In genomic region chr17:43801077-43801476, GRCm38 (mm10) we compare ENCODE assay signal across 8 mouse cellular contexts. TPM values are rescaled to one million over a fixed set of nuclear protein-coding genes. Genes with fewer than 3 reads are reported as not detected.
DNase-seq lines count a peak whose midpoint lies in the region; ATAC-seq and TF ChIP-seq lines count a peak whose summit lies in the region.

Rcan2 (plus strand) TSS chr17:43801351.

- ATAC-seq in forebrain, postnatal 0 days, result peak; percentile 87
- peak; percentile 59; the same call in 1 of the 2 replicates for ATAC-seq in liver, postnatal 0 days
- ATAC-seq in neural tube, embryonic 15.5 days (ENCODE audit: low FRiP score), result peak; percentile 90

- in situ Hi-C loops in ES-E14 (cut with MboI; ENCODE audit: low sequenced_read_pairs in 2 of 2, unreplicated experiment in 2 of 2), result no loop called here

- peak; percentile 71 for TF ChIP-seq CTCF in forebrain, postnatal 0 days (IDR thresholded peaks at IDR 0.05; ENCODE audit: low read depth)
- peak; percentile 67 for TF ChIP-seq CTCF in liver, postnatal 0 days (IDR thresholded peaks at IDR 0.05; ENCODE audit: low read depth)

- H3K9me3 ChIP-seq in ES-E14 (ENCODE audit: control insufficient read depth, insufficient read depth, low read depth, low read length), result no peaks in the 10 kb centered on the region
- no peaks in the 10 kb centered on the region for H3K9me3 ChIP-seq in forebrain, postnatal 0 days (ENCODE audit: low read length)
- H3K9me3 ChIP-seq in liver, postnatal 0 days (ENCODE audit: low read length), result no peaks in the 10 kb centered on the region
- no peaks in the 10 kb centered on the region for H3K9me3 ChIP-seq in neural tube, embryonic 15.5 days (replicated peaks)

- H3K4me1 ChIP-seq in ES-E14 (ENCODE audit: control insufficient read depth in 2 of 2, insufficient read depth in 2 of 2, low read length in 2 of 2, poor library complexity in 1 of 2), result no peaks in the 10 kb centered on the region
- no peaks in the 10 kb centered on the region for H3K4me1 ChIP-seq in forebrain, postnatal 0 days (ENCODE audit: insufficient read depth)
- H3K4me1 ChIP-seq in liver, postnatal 0 days (ENCODE audit: insufficient read depth), result peaks cover 3% of the 10 kb centered on the region; the same call in 1 of the 2 replicates
- peaks cover 8% of the 10 kb centered on the region for H3K4me1 ChIP-seq in neural tube, embryonic 15.5 days

- 1% methylated on average over 7 of the region's 7 CpGs for WGBS in forebrain, postnatal 0 days
- WGBS in liver, postnatal 0 days (ENCODE audit: insufficient replicate concordance), result 2% methylated on average over 7 of the region's 7 CpGs
- 2% methylated on average over 7 of the region's 7 CpGs for WGBS in neural tube, embryonic 15.5 days

- H3K4me3 ChIP-seq in ES-E14 (ENCODE audit: insufficient read depth in 1 of 2, low read depth in 1 of 2, low read length in 2 of 2, poor library complexity in 1 of 2, severe bottlenecking in 1 of 2), result peak within 1 kb of the TSS; percentile 72 to 82
- peak within 1 kb of the TSS; percentile 59 for H3K4me3 ChIP-seq in forebrain, postnatal 0 days (ENCODE audit: low read depth, low read length)
- H3K4me3 ChIP-seq in liver, postnatal 0 days (ENCODE audit: low read depth, low read length), result peak within 1 kb of the TSS; percentile 50
- peak within 1 kb of the TSS; percentile 72 for H3K4me3 ChIP-seq in neural tube, embryonic 15.5 days (replicated peaks)

- peak within 1 kb of the TSS; percentile 90 for H3K4me2 ChIP-seq in forebrain, postnatal 0 days (ENCODE audit: low read depth)
- peak within 1 kb of the TSS; percentile 79 for H3K4me2 ChIP-seq in liver, postnatal 0 days (ENCODE audit: low read depth, low read length)
- peak within 1 kb of the TSS; percentile 90 for H3K4me2 ChIP-seq in neural tube, embryonic 15.5 days

- 0 out of 2 replicates have a peak, but pooled peaks cover 3% of the 10 kb centered on the region for H3K27me3 ChIP-seq in forebrain, postnatal 0 days (ENCODE audit: insufficient read depth, low read length)
- peaks cover 6% of the 10 kb centered on the region; the same call in 1 of the 2 replicates for H3K27me3 ChIP-seq in liver, postnatal 0 days (ENCODE audit: insufficient read depth, low read length)
- H3K27me3 ChIP-seq in neural tube, embryonic 15.5 days (replicated peaks), result no peaks in the 10 kb centered on the region

- H3K27ac ChIP-seq in ES-E14 (ENCODE audit: insufficient read depth, low read depth, low read length, poor library complexity, severe bottlenecking), result no peak within 1 kb of the TSS
- H3K27ac ChIP-seq in forebrain, postnatal 0 days (ENCODE audit: low read depth, low read length), result peak within 1 kb of the TSS; percentile 35; the same call in 1 of the 2 replicates
- no peak within 1 kb of the TSS for H3K27ac ChIP-seq in liver, postnatal 0 days (ENCODE audit: low read depth)
- H3K27ac ChIP-seq in neural tube, embryonic 15.5 days (replicated peaks), result peak within 1 kb of the TSS; percentile 62

- DNase-seq in ES-E14 (ENCODE audit: low read depth, low spot score), result peak; percentile 36
- peak; percentile 88 to 91 for DNase-seq in cerebellum, adult 18-20 months
- DNase-seq in forebrain, postnatal 0 days, result peak; percentile 64
- DNase-seq in heart, postnatal 25 days (ENCODE audit: low spot score), result peak; percentile 29
- peak; percentile 9 to 58 for DNase-seq in layer of hippocampus, adult 18-20 months (ENCODE audit: low spot score in 2 of 2)
- DNase-seq in liver, postnatal 0 days, result peak; percentile 55
- DNase-seq in thymus, postnatal 0 days (ENCODE audit: low spot score), result peak; percentile 3

- TF ChIP-seq EP300 in liver, postnatal 0 days (IDR thresholded peaks at IDR 0.05; ENCODE audit: low read depth), result no peak

- no peaks in the 10 kb centered on the region for H3K36me3 ChIP-seq in ES-E14 (ENCODE audit: control insufficient read depth, insufficient read depth, low read length, poor library complexity, severe bottlenecking)
- H3K36me3 ChIP-seq in forebrain, postnatal 0 days (ENCODE audit: insufficient read depth), result no peaks in the 10 kb centered on the region
- no peaks in the 10 kb centered on the region for H3K36me3 ChIP-seq in liver, postnatal 0 days (replicated peaks; ENCODE audit: insufficient read depth, low read length)
- H3K36me3 ChIP-seq in neural tube, embryonic 15.5 days, result no peaks in the 10 kb centered on the region

- H3K9ac ChIP-seq in ES-E14 (ENCODE audit: insufficient read depth, low read depth, low read length, poor library complexity, severe bottlenecking), result peak within 1 kb of the TSS; percentile 48
- H3K9ac ChIP-seq in forebrain, postnatal 0 days, result peak within 1 kb of the TSS; percentile 78
- H3K9ac ChIP-seq in liver, postnatal 0 days (replicated peaks), result peak within 1 kb of the TSS; percentile 26; the same call in 1 of the 2 replicates
- peak within 1 kb of the TSS; percentile 71 for H3K9ac ChIP-seq in neural tube, embryonic 15.5 days (replicated peaks)

- intact Hi-C loops in heart, postnatal 25 days (cut with DNase I), result loop anchor here (2.0 to 5.0 kb wide), 4 partner anchors 68 to 331 kb away; no protein-coding TSS in a partner anchor

TF ChIP-seq in ES-E14, 5 proteins besides CTCF, POLR2A, EP300 and RAD21:
- TF ChIP-seq CHD2 (IDR thresholded peaks at IDR 0.05; ENCODE audit: low read depth, low read length) (no peak), ZC3H11A (IDR thresholded peaks at IDR 0.05; ENCODE audit: borderline replicate concordance, low read depth, low read length) (0 out of 2 replicates have a peak, but pooled peaks have one; percentile 1), ZNF384 (IDR thresholded peaks at IDR 0.05; ENCODE audit: low read depth, low read length) (peak; percentile 83; the same call in 1 of the 2 replicates), MAFK (IDR thresholded peaks at IDR 0.05; ENCODE audit: insufficient read depth, low read depth, low read length) (no peak), HCFC1 (IDR thresholded peaks at IDR 0.05; ENCODE audit: borderline replicate concordance, insufficient read depth, low read length) (no peak)
TF ChIP-seq in ES-E14: peak in this region for 2.

RNA-seq across cellular contexts. Expression of gene Rcan2, which starts in this region (rescaled TPM):
- 0.40 and 0.58 TPM in 2 replicates for total RNA-seq in ES-E14 (2012; rRNA removed)
- total RNA-seq in forebrain, postnatal 0 days (2014; rRNA removed), result 43.4 and 69.8 TPM in 2 replicates
- polyA plus RNA-seq in forebrain, postnatal 0 days (2015; fragmentation: Nextera tagmentation; extraction: Ambion mirVana), result 17.8 and 50.0 TPM in 2 replicates
- total RNA-seq in heart, postnatal 25 days (2021), result 100 to 1,000 TPM; 355 to 379 TPM
- total RNA-seq in layer of hippocampus, adult 18-20 months (2021), result 10 to 100 TPM; 98.6 to 100.0 TPM
- 0.87 and 1.2 TPM in 2 replicates for polyA plus RNA-seq in liver, postnatal 0 days (2015; fragmentation: Nextera tagmentation; extraction: Ambion mirVana)
- 118 and 139 TPM in 2 replicates for polyA plus RNA-seq in neural tube, embryonic 15.5 days (2015; fragmentation: Nextera tagmentation; extraction: Ambion mirVana)
- polyA plus RNA-seq in thymus, postnatal 0 days (2015; fragmentation: Nextera tagmentation; extraction: Ambion mirVana), result 0.73 and 1.3 TPM in 2 replicates

Comparison
In these comparisons a context has a peak if more than half of its experiments do, and no peak if none do; other contexts are left out.
1. RNA of gene Rcan2 (total RNA-seq): 355 to 379 TPM in heart, postnatal 25 days, 98.6 to 100.0 TPM in layer of hippocampus, adult 18-20 months and 43.4 to 69.8 TPM in forebrain, postnatal 0 days; 0.40 to 0.58 TPM in ES-E14; every median in the first group is over 10 times any median in the second.
2. Peak in DNase-seq, H3K4me3 ChIP-seq and H3K9ac ChIP-seq in ES-E14; RNA of the gene not detected or under 1 TPM.
3. DNase-seq: peak in every context shown above with its lines; median percentile 90 in cerebellum, adult 18-20 months; 64 in forebrain, postnatal 0 days; 55 in liver, postnatal 0 days; 36 in ES-E14; 34 in layer of hippocampus, adult 18-20 months; 29 in heart, postnatal 25 days; 3 in thymus, postnatal 0 days.
4. H3K27ac ChIP-seq: peak in forebrain, postnatal 0 days (single experiment) and neural tube, embryonic 15.5 days (single experiment); none in ES-E14 (single experiment) and liver, postnatal 0 days (single experiment).
5. H3K9ac ChIP-seq: peak in every context shown above with its lines; median percentile 78 in forebrain, postnatal 0 days; 71 in neural tube, embryonic 15.5 days; 48 in ES-E14; 26 in liver, postnatal 0 days.
6. Peak in every context shown above with its lines, with median percentiles within 50 percentile points of each other: H3K4me3 ChIP-seq, ATAC-seq and H3K4me2 ChIP-seq.